Mouse (Mus musculus): ENCODE data around the gene Med13l.

DNA sequence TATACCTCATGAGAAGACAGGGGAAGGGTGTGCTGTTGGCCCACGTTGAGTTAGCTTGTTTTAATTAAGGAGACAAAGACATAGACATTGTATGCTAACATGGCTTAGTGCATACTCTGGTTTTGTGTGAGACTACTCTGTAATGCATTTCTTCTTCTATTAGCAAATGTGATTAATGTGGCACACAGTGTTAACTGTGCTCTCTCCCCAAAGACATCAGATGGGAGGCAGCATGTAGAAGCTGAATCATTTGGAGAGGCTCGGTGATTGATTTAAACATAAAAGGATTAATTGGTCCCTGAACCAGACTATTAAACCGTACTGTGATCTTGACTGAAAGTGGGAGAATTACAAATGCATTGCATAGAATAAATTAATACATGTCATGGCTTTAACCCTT is 145.9 kb downstream of the Med13l start:
- TF ChIP-seq CHD1 (IDR thresholded peaks at IDR 0.05; ENCODE audit: low read depth, low read length) = no peak
- no peak for TF ChIP-seq E2F4 (IDR thresholded peaks at IDR 0.05; ENCODE audit: insufficient replicate concordance, low read depth, low read length)
- no peak for TF ChIP-seq CTCF (conservative IDR thresholded peaks at IDR 0.05 in 1 of 2, IDR thresholded peaks at IDR 0.05 in 1 of 2; ENCODE audit: low read depth in 2 of 2, low read length in 2 of 2)
- no peak for TF ChIP-seq SMC3 (IDR thresholded peaks at IDR 0.05; ENCODE audit: low read depth, low read length)
- no peak for TF ChIP-seq USF2 (conservative IDR thresholded peaks at IDR 0.05; ENCODE audit: low read depth, low read length)
